Mouse (Mus musculus): Measurements from ENCODE around the gene Nelfa. TPM values are rescaled to one million over a fixed set of nuclear protein-coding genes. Genes with fewer than 3 reads are reported as not detected.
A peak's percentile ranks its signal among the peaks of the same experiment; 100 is the strongest.

Gene Nelfa
- polyA plus RNA-seq, 1 experiment: 23.0 TPM

GRCm38 (mm10) chr5:33875472-33875871 is 60.7 kb downstream of the Nelfa start:
- Histone ChIP-seq H3K27me3 (replicated peaks; ENCODE audit: control insufficient read depth, insufficient read depth, low read length) (no peaks in the 10 kb centered on the region), H3K36me3 (ENCODE audit: control insufficient read depth, insufficient read depth, low read length) (peaks cover 2% of the 10 kb centered on the region; the same call in 1 of the 2 replicates), H3K4me1 (ENCODE audit: control insufficient read depth, insufficient read depth, low read length) (no peaks in the 10 kb centered on the region), H3K4me3 (ENCODE audit: insufficient read depth, low read depth, low read length) (no peak overlapping the region), H3K27ac (ENCODE audit: insufficient read depth, low read depth, low read length) (no peak overlapping the region)
- no peak for DNase-seq
- TF ChIP-seq CTCF (conservative IDR thresholded peaks at IDR 0.05; ENCODE audit: insufficient read depth, insufficient read length, low read depth, low read length) (no peak), POLR2A (IDR thresholded peaks at IDR 0.05; ENCODE audit: low read depth, low read length) (no peak)
- WGBS: 98% methylated on average over 1 of the region's 1 CpGs

GRCm38 (mm10) chr5:33857693-33858092 is 78.5 kb downstream of the Nelfa start:
- Histone ChIP-seq H3K4me3 (ENCODE audit: insufficient read depth, low read depth, low read length) (no peak overlapping the region), H3K27ac (ENCODE audit: insufficient read depth, low read depth, low read length) (no peak overlapping the region), H3K36me3 (ENCODE audit: control insufficient read depth, insufficient read depth, low read length) (peaks cover 11% of the 10 kb centered on the region), H3K4me1 (ENCODE audit: control insufficient read depth, insufficient read depth, low read length) (no peaks in the 10 kb centered on the region), H3K27me3 (replicated peaks; ENCODE audit: control insufficient read depth, insufficient read depth, low read length) (no peaks in the 10 kb centered on the region)
- TF ChIP-seq CTCF (conservative IDR thresholded peaks at IDR 0.05; ENCODE audit: insufficient read depth, insufficient read length, low read depth, low read length) (no peak), POLR2A (IDR thresholded peaks at IDR 0.05; ENCODE audit: low read depth, low read length) (no peak)
- DNase-seq: no peak

- H3K4me1 ChIP-seq (ENCODE audit: control insufficient read depth, insufficient read depth, low read length): no peaks in the 10 kb centered on the region
- DNase-seq: peak; percentile 25
- H3K36me3 ChIP-seq (ENCODE audit: control insufficient read depth, insufficient read depth, low read length): peaks cover 6% of the 10 kb centered on the region; the same call in 1 of the 2 replicates
- peak; percentile 56 for TF ChIP-seq CTCF (conservative IDR thresholded peaks at IDR 0.05; ENCODE audit: insufficient read depth, insufficient read length, low read depth, low read length)
- TF ChIP-seq POLR2A (IDR thresholded peaks at IDR 0.05; ENCODE audit: low read depth, low read length): no peak
- no peak overlapping the region for H3K4me3 ChIP-seq (ENCODE audit: insufficient read depth, low read depth, low read length)
- H3K27ac ChIP-seq (ENCODE audit: insufficient read depth, low read depth, low read length): no peak overlapping the region
- H3K27me3 ChIP-seq (replicated peaks; ENCODE audit: control insufficient read depth, insufficient read depth, low read length): no peaks in the 10 kb centered on the region
- WGBS: 76% methylated on average over 2 of the region's 2 CpGs
These were observed 82.2 kb downstream of the Nelfa start for GRCm38 (mm10) chr5:33854019-33854418.

- H3K36me3 ChIP-seq (ENCODE audit: control insufficient read depth, insufficient read depth, low read length): peaks cover 6% of the 10 kb centered on the region; the same call in 1 of the 2 replicates
- DNase-seq: no peak
- H3K4me1 ChIP-seq (ENCODE audit: control insufficient read depth, insufficient read depth, low read length): no peaks in the 10 kb centered on the region
- no peaks in the 10 kb centered on the region for H3K27me3 ChIP-seq (replicated peaks; ENCODE audit: control insufficient read depth, insufficient read depth, low read length)
- 0 out of 2 replicates have a peak, but pooled peaks have one; percentile 8 for TF ChIP-seq CTCF (conservative IDR thresholded peaks at IDR 0.05; ENCODE audit: insufficient read depth, insufficient read length, low read depth, low read length)
- no peak for TF ChIP-seq POLR2A (IDR thresholded peaks at IDR 0.05; ENCODE audit: low read depth, low read length)
- no peak overlapping the region for H3K27ac ChIP-seq (ENCODE audit: insufficient read depth, low read depth, low read length)
- 95% methylated on average over 1 of the region's 1 CpGs for WGBS
- no peak overlapping the region for H3K4me3 ChIP-seq (ENCODE audit: insufficient read depth, low read depth, low read length)
These were observed 83.1 kb downstream of the Nelfa start for GRCm38 (mm10) chr5:33853086-33853485.

- Histone ChIP-seq H3K4me1 (ENCODE audit: control insufficient read depth, insufficient read depth, low read length) (no peaks in the 10 kb centered on the region), H3K36me3 (ENCODE audit: control insufficient read depth, insufficient read depth, low read length) (peaks cover 3% of the 10 kb centered on the region; the same call in 1 of the 2 replicates), H3K4me3 (ENCODE audit: insufficient read depth, low read depth, low read length) (no peak overlapping the region), H3K27ac (ENCODE audit: insufficient read depth, low read depth, low read length) (no peak overlapping the region), H3K27me3 (replicated peaks; ENCODE audit: control insufficient read depth, insufficient read depth, low read length) (no peaks in the 10 kb centered on the region)
- DNase-seq: no peak
- WGBS: 98% methylated on average over 4 of the region's 4 CpGs
- TF ChIP-seq POLR2A (IDR thresholded peaks at IDR 0.05; ENCODE audit: low read depth, low read length) (no peak), CTCF (conservative IDR thresholded peaks at IDR 0.05; ENCODE audit: insufficient read depth, insufficient read length, low read depth, low read length) (no peak)
These were observed 84.7 kb downstream of the Nelfa start for GRCm38 (mm10) chr5:33851466-33851865.

Other genes starting within 250 kb of the Nelfa start
- gene Fgfr3, start 214.7 kb downstream of the Nelfa start, polyA plus RNA-seq (2012; rRNA removed): 63.7 and 94.9 TPM in 2 replicates
- gene Letm1, start 153.6 kb downstream of the Nelfa start, polyA plus RNA-seq (2012; rRNA removed): 85.1 and 91.6 TPM in 2 replicates
- gene Nsd2, start 115.7 kb downstream of the Nelfa start, polyA plus RNA-seq (2012; rRNA removed): 6.3 and 6.8 TPM in 2 replicates
- 3.3 and 4.1 TPM in 2 replicates for gene Gm1673, start 47.0 kb upstream of the Nelfa start, polyA plus RNA-seq (2012; rRNA removed)
- gene Nat8l, start 59.6 kb upstream of the Nelfa start, polyA plus RNA-seq (2012; rRNA removed): 5.8 and 6.5 TPM in 2 replicates
- gene Poln, start 233.0 kb upstream of the Nelfa start, polyA plus RNA-seq (2012; rRNA removed): 1.3 and 1.8 TPM in 2 replicates
- gene Haus3, start 233.1 kb upstream of the Nelfa start, polyA plus RNA-seq (2012; rRNA removed): 0.34 and 0.64 TPM in 2 replicates